Mouse (Mus musculus) hindbrain, embryonic 10.5 days (tissue): Measurements from ENCODE around the gene Ncbp3. TPM values are rescaled to one million over a fixed set of nuclear protein-coding genes. Genes with fewer than 3 reads are reported as not detected.
A peak's percentile ranks its signal among the peaks of the same experiment; 100 is the strongest.

Source experiments
- DNase-seq: peaks from one replicate; pipeline ENCODE4 v3.0.0-alpha.2; 2017; ENCODE audit warnings: low spot score
- H3K27ac ChIP-seq: fragments of 300-500 bp; sonication (generic); 2 replicates; pipeline ENCODE4 v1.5.1; 2016; ENCODE audit warnings: mild to moderate bottlenecking, moderate library complexity
- H3K27me3 ChIP-seq: fragments of 300-500 bp; sonication (generic); 2 replicates; pipeline ENCODE4 v1.6.1; 2016; ENCODE audit warnings: mild to moderate bottlenecking; ENCODE audit not compliant: poor library complexity, insufficient read depth, severe bottlenecking
- H3K36me3 ChIP-seq: fragments of 300-500 bp; sonication (generic); 2 replicates; pipeline ENCODE4 v1.6.1; 2016; ENCODE audit warnings: mild to moderate bottlenecking, moderate library complexity
- H3K4me1 ChIP-seq: fragments of 300-500 bp; sonication (generic); replicated peaks from 2 replicates; pipeline ENCODE4 v1.6.1; 2016; ENCODE audit warnings: mild to moderate bottlenecking
- H3K4me3 ChIP-seq: fragments of 300-500 bp; sonication (generic); 2 replicates; pipeline ENCODE4 v1.5.1; 2016; ENCODE audit warnings: mild to moderate bottlenecking, moderate library complexity
- H3K9me3 ChIP-seq: fragments of 300-500 bp; sonication (generic); 2 replicates; pipeline ENCODE4 v1.6.1; 2016; ENCODE audit warnings: mild to moderate bottlenecking, moderate library complexity
- WGBS: fragments of 180-500 bp; shearing (Covaris S2); methylation state at CpG from one replicate; pipeline ENCODE4 v1.1.7; 2016; 5-methylcytosine and 5-hydroxymethylcytosine counted together
- polyA plus RNA-seq: library from polyadenylated mRNA; unstranded; fragments of >200 nt; fragmentation: Nextera tagmentation; extraction: Ambion mirVana; gene quantifications from 2 replicates; pipeline ENCODE4 v1.2.1, GENCODE M21; 2016

Ncbp3 gene
- polyA plus RNA-seq, 1 experiment from 2014 or later = 10.5 TPM

DNA sequence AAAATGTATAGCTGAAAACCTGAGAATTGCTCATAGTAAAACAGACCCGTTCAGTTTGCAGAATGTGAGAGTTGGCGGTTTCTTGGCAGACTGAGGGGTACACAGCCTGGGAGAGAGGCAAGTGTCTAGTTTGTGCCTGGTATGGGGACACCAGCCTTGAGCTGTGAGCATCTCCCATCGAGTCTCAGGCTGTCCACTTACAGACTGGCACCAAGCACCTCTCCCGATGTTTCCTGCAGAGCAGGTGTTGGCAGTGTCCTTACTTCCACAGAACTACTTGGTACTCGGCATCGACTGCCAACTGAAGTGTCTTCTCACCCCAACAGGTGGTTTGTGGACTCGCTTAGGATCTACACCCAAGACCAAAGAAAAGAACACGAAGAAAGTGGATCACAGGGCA is 31.0 kb downstream of the Ncbp3 start:
- no peaks in the 10 kb centered on the region for H3K27me3 ChIP-seq
- H3K4me1 ChIP-seq = no peaks in the 10 kb centered on the region
- 94% methylated on average over 8 of the region's 8 CpGs for WGBS
- no peak for DNase-seq
- no peak overlapping the region for H3K27ac ChIP-seq
- no peaks in the 10 kb centered on the region for H3K9me3 ChIP-seq
- H3K36me3 ChIP-seq = peaks cover 92% of the 10 kb centered on the region
- H3K4me3 ChIP-seq = no peak overlapping the region

GRCm38 (mm10) chr11:73080306-73080705 is 32.7 kb downstream of the Ncbp3 start:
- no peak overlapping the region for H3K27ac ChIP-seq
- H3K36me3 ChIP-seq = peaks cover 91% of the 10 kb centered on the region
- H3K4me1 ChIP-seq = no peaks in the 10 kb centered on the region
- WGBS = 96% methylated on average over 3 of the region's 3 CpGs
- no peaks in the 10 kb centered on the region for H3K27me3 ChIP-seq
- DNase-seq = no peak
- no peaks in the 10 kb centered on the region for H3K9me3 ChIP-seq
- no peak overlapping the region for H3K4me3 ChIP-seq

DNA sequence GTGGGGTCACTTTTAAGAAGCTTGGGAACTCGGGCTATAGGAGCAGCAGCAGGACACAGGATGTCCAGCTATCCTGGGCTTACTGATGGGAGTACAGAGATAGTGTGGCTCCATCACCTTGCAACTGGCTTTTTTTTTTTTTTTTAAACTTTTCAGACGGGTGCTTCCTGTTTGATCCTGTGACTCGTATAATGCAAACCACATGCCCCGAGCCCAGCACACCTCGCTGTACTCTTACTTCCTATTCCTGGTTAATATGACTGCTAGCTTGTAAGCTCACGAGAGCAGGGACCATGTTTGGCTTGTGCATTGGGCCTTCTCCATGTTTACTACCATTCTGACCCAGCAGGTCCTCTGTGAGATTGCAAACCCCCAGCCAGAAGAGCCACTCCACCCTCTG is 36.7 kb downstream of the Ncbp3 start:
- Histone ChIP-seq H3K4me1 (peaks cover 11% of the 10 kb centered on the region), H3K27ac (no peak overlapping the region), H3K36me3 (peaks cover 61% of the 10 kb centered on the region), H3K27me3 (no peaks in the 10 kb centered on the region), H3K4me3 (no peak overlapping the region), H3K9me3 (no peaks in the 10 kb centered on the region)
- DNase-seq = no peak
- 83% methylated on average over 6 of the region's 6 CpGs for WGBS

DNA sequence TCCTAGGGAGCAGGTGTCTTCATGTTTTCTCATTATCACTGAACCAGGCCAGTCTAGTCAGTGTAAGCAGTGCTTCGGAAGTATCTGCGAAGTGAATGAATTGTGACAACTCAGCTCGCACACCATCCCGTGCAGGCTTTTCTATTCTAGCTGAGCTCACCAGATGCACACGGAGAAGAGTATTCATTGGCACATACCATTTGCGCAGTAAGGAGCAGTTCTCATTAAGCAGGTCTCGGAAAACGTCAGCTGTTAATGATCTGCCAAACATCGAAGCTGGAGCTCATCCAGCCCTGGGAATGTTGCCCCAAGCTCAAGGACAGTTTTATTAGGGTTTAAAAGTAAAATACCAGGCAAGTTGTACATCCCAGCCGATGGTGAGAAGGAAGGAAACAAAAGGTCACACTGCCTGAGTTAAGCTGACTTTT is 37.2 kb downstream of the Ncbp3 start:
- H3K9me3 ChIP-seq = no peaks in the 10 kb centered on the region
- H3K4me1 ChIP-seq = peaks cover 11% of the 10 kb centered on the region
- no peak overlapping the region for H3K4me3 ChIP-seq
- WGBS = 92% methylated on average over 10 of the region's 10 CpGs
- H3K27ac ChIP-seq = no peak overlapping the region
- peaks cover 56% of the 10 kb centered on the region for H3K36me3 ChIP-seq
- no peaks in the 10 kb centered on the region for H3K27me3 ChIP-seq
- no peak for DNase-seq

DNA sequence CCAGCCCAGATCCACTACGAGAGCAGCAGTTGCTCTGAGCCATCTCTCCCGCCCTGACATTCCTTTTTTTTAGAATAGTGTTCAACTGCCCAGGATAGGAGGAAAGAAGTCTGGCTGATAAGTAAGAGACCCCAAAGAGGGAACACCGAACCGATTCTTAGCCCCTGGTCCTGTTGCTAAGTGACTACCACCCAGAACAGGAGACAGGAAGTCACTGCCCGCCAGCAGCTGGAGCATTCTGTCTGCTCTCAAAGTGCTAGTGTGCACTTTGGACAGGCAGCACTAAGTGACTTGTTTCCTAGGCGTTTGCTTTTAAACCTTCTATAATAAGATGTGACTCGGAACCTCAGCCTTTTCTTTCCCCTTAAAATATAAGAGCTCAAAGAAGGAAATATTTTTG is 37.8 kb downstream of the Ncbp3 start:
- WGBS = 81% methylated on average over 7 of the region's 7 CpGs
- no peak for DNase-seq
- peaks cover 50% of the 10 kb centered on the region for H3K36me3 ChIP-seq
- no peaks in the 10 kb centered on the region for H3K9me3 ChIP-seq
- no peak overlapping the region for H3K27ac ChIP-seq
- no peaks in the 10 kb centered on the region for H3K27me3 ChIP-seq
- no peak overlapping the region for H3K4me3 ChIP-seq
- H3K4me1 ChIP-seq = peaks cover 11% of the 10 kb centered on the region

DNA sequence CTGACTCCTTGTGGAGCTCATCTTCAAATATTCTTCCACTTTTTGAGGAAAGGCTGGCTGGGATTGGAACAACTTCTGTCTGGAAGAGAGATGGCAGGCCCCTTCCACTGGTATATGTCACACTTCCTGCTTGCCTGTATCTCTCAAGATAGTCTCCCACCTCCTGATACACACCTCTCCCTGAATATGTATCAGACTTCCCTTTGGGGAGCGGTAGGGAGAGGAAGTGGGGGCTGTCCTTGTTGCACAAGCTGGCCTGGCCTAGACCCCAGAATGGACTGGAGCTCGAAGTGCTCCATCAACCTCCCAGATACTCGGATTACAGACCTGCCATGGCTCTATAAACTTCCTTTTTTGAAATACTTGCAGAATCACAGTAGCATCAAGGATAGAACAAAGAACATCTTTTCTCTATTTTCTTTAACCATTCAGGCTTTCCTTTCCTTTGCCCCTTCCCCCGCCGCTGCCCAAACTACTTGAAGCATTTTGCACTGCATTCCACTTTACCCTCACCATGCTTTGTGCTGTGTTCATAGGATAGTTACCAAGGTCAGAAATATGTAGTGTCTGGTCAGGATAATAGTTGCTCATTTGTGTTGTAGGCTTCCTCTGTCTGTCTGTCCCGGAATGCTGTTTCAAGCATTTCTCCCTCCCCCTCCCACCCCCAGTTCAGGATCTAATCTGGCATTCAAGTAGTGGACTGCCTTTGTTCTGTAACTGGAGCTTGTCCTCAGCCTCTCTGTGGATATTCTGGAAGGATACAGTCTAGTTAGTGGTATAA is 40.3 kb downstream of the Ncbp3 start:
- no peak for DNase-seq
- no peak overlapping the region for H3K4me3 ChIP-seq
- peaks cover 25% of the 10 kb centered on the region for H3K36me3 ChIP-seq
- H3K9me3 ChIP-seq = no peaks in the 10 kb centered on the region
- H3K27me3 ChIP-seq = no peaks in the 10 kb centered on the region
- 76% methylated on average over 6 of the region's 6 CpGs for WGBS
- peaks cover 11% of the 10 kb centered on the region for H3K4me1 ChIP-seq
- 0 out of 2 replicates have a peak overlapping the region, but pooled peaks have one; percentile 57 for H3K27ac ChIP-seq

DNA sequence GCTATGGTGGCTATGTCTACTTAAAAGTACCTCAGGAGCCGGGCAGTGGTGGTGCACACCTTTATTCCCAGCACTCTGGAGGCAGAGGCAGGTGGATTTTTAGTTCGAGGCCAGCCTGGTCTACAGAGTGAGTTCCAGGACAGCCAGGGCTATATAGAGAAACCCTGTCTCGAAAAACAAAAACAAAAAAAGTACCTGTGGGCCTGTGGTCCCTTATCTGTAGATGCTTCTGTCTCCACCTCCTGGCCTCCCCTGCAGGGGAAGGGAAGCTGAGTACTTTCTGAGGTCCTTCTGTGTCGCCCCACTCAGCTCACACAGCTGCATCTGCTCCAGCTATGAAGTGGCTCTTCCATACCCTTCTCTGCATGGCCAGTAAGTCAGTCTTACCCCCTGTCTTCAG is 42.7 kb downstream of the Ncbp3 start, which contains the start of gene Itgae:
TSS of gene Itgae (plus strand) at position 301 of the 400 bp plus-strand sequence.
- Histone ChIP-seq H3K27ac (no peak within 1 kb of the TSS), H3K4me3 (no peak within 1 kb of the TSS), H3K36me3 (peaks cover 10% of the 10 kb centered on the region), H3K27me3 (no peaks in the 10 kb centered on the region), H3K4me1 (peaks cover 11% of the 10 kb centered on the region), H3K9me3 (no peaks in the 10 kb centered on the region)
- WGBS = 83% methylated on average over 4 of the region's 4 CpGs
- DNase-seq = no peak

GRCm38 (mm10) chr11:73090826-73091225 is 43.2 kb downstream of the Ncbp3 start:
- Histone ChIP-seq H3K36me3 (0 out of 2 replicates have a peak, but pooled peaks cover 8% of the 10 kb centered on the region), H3K27ac (no peak overlapping the region), H3K4me3 (no peak overlapping the region), H3K27me3 (no peaks in the 10 kb centered on the region), H3K9me3 (no peaks in the 10 kb centered on the region), H3K4me1 (peaks cover 11% of the 10 kb centered on the region)
- 84% methylated on average over 2 of the region's 2 CpGs for WGBS
- no peak for DNase-seq

GRCm38 (mm10) chr11:73092057-73092456 is 44.5 kb downstream of the Ncbp3 start:
- Histone ChIP-seq H3K4me1 (peaks cover 11% of the 10 kb centered on the region), H3K9me3 (no peaks in the 10 kb centered on the region), H3K27me3 (no peaks in the 10 kb centered on the region), H3K4me3 (no peak overlapping the region), H3K27ac (no peak overlapping the region), H3K36me3 (no peaks in the 10 kb centered on the region)
- no peak for DNase-seq
- 79% methylated on average over 4 of the region's 4 CpGs for WGBS

- Histone ChIP-seq H3K27me3 (no peaks in the 10 kb centered on the region), H3K9me3 (no peaks in the 10 kb centered on the region), H3K36me3 (no peaks in the 10 kb centered on the region), H3K4me1 (peaks cover 6% of the 10 kb centered on the region), H3K4me3 (no peak overlapping the region), H3K27ac (no peak overlapping the region)
- no peak for DNase-seq
- WGBS = 83% methylated on average over 7 of the region's 7 CpGs
Observed at GRCm38 (mm10) chr11:73092877-73093276, 45.3 kb downstream of the Ncbp3 start.

DNA sequence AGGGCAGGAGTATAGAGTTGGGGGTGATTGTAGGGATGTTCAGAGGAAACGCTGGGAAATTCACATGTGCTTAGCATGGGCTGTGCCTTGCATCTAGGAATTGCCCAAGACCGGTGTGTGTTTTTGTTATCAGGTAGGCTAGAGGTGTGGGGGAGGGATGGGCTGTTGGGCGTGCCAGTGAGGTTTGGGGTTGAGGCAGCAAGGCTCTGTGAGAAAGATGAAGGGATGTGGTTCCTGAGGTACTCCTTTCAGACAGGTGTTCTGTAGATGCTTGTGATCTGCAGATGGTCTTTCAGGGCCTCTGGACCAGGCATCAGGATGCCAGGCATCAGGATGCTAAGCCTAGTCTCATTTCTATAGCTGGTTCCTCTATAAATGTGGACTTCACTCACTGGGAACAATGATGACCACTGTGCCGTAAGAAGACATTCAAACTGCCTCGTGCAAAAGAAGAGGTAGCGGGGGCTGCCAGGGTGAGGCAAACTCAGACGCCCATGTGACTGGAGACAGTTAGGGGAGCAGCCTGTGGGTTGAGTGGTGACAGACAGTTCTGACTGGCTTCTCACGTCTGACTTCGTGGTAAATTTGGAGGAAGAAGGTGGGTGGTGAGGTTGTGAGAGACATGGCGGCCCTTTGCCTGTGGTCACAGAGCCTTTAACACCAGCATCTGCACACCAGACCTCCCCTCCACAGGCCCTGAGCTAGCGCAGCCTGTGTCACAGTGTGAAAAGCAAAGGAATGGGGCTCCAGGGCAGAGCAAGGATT is 46.8 kb downstream of the Ncbp3 start:
- Histone ChIP-seq H3K27ac (no peak overlapping the region), H3K36me3 (no peaks in the 10 kb centered on the region), H3K27me3 (no peaks in the 10 kb centered on the region), H3K9me3 (no peaks in the 10 kb centered on the region), H3K4me3 (no peak overlapping the region), H3K4me1 (no peaks in the 10 kb centered on the region)
- 78% methylated on average over 11 of the region's 11 CpGs for WGBS
- no peak for DNase-seq

DNA sequence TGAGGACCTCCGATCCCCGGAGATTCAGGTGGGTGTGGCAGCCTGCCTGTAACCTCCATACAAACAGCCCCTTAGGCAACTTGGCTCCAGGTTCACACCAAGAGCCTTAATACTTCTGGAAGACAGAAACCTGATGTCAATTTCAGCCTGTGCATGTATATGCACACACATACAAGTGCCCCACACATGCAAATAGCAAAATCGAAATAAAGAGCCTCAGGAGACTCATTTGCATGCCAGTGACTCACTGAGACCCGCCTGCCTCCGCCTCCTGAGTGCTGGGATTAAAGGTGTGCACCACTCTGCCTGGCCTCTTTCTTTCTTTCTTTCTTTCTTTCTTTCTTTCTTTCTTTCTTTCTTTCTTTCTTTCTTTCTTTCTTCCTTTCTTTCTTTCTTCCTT is 51.3 kb downstream of the Ncbp3 start:
- no peaks in the 10 kb centered on the region for H3K36me3 ChIP-seq
- no peaks in the 10 kb centered on the region for H3K9me3 ChIP-seq
- no peaks in the 10 kb centered on the region for H3K4me1 ChIP-seq
- no peaks in the 10 kb centered on the region for H3K27me3 ChIP-seq
- no peak for DNase-seq
- WGBS = 73% methylated on average over 5 of the region's 5 CpGs
- no peak overlapping the region for H3K27ac ChIP-seq
- no peak overlapping the region for H3K4me3 ChIP-seq
